Mouse (Mus musculus): ENCODE data around the gene Acta2.
"Not testable (repeated sequence)": the region's sequence is repeated elsewhere in the genome, so short reads cannot be mapped to it uniquely, and the experiment has no call there.

The Acta2 gene

DNA sequence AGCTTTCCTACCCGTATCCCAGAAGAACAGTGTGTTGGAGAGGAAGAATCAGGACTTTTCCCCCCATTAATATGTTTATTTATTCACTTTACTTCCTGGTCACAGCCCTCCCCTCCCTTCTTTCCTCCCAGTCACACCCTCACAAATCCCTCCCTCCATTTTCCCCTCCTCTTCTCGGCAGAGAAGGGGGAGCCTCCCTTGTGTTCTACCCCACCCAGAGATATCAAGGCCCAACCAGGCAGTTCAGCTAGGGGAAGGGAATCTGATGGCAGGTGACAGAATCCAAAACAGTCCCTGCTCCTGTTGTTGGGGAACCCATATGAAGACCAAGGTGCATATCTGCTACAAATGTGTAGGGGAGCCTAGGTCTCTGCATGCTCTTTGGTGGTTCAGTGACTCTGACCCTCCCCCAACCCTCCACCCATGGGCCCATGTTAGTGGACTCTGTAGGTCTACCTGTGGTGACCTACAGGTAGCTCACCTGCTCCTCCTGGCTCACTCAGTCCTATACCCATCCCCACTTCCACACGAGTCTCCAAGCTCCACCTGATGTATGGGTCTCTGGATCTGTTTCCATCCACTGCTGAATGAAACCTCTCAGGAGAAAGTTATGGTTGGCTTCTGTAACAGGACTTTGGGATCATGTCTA, 34.5 kb downstream of the Acta2 start:
- no peak for DNase-seq (ENCODE audit: low spot score)

DNA sequence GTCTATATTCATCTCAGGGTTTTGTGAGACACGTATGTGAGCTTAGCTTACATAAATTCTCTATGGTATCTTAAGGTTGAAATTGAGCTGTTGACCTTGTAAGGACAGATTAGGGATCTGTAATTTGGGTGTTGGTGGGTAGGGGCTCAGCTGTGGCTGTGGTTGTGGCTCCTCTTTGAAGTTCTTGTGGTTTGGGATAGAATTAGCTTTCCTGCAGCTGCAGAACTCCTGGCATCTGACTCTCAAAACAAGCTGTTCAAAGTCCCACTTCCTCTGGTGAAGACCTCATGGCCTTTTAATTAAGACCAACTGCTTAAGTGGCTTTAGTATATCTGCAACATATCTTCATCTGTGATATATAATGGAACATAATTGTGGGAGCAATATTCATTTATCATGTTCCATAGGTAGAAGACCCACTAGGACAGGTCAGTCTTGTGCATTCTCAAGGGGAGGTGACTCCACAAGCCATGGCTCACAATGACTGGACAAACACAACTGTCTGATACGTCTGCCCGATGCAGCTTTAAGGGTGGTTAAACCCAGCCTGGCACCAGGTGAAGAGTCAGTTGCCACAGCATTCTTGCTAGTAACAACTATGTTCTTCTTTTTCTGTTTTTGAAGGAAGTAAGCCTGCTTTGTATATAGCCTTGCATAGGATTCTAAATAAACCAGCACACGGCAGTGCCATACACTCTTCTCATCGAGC, 36.0 kb downstream of the Acta2 start:
- DNase-seq (ENCODE audit: low spot score), result no peak

DNA sequence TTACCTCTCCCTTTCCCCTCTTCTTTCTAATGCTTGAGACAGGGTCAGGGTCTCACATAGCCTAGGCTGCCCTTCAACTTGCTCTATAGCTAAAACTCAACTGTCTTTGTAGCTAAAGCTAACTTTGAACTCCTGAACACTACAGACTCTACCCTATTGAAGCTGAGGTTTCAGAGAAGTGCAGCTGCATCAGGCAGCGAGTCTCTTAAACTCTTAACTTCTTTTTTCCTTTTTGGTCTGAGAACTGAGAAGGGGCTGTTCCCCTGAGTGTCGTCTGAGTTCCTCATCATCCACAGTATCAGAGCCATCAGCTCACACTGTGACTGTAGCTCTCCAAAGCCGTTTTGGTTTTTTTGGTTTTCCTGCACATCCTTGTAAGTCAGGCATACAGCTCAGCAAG, 37.6 kb downstream of the Acta2 start:
- no peak for DNase-seq (ENCODE audit: low spot score)

DNA sequence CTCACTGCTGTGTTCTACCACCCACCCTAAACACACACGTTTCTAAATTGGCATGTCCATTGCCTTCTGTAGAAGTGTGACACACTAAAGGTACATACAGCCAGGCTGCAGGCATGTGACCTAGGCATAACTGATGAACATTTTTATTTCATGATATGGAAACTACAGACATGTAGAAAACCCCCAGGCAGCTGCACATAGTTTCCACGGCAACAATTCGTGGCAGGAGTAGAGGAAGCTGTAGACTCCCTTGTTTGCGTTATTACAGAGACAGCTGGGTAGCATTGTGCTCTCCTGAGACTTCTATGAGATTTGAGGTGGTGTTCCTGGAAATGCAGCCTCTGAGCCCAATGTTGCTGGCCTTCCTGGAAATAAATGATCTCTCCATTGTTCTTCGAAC, 38.4 kb downstream of the Acta2 start:
- DNase-seq (ENCODE audit: low spot score), result no peak

DNA sequence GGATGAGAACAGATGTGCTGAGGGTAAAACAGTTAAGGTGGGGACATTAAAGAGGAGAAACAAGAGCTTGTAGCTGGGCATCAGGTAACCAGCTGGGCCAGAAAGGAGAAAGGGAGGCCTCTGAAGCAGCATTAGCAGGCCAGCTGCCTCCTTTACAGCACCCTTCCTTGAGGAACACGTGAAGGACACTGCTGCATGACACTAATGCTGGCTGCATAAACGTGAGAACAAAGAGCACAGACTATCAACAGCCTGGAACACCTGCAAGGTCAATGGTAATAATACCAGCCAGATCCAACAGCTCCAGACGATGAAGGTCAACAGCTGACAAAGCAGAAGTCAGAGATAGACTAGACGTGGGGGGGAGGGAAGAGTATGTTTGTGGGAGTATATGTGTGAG, 41.3 kb downstream of the Acta2 start:
- DNase-seq (ENCODE audit: low spot score), result no peak

DNA sequence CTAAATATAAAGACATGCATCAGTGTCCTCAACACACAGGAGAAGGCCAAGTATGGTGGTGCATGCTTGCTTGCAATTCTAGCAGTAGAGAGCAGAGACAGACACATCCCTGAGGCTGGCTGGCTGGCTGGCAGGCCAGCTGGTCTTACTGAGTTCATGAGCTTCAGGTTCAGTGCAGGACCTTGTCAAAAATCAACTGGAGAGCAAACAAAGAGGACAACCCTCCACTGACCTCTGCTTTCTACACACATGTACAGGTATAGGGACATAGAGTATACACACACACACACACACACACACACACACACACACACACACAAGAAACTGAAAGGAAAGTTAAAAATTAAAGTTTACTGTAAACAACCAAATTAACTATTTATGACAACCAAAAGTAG, 42.1 kb downstream of the Acta2 start:
- no peak for DNase-seq (ENCODE audit: low spot score)

DNA sequence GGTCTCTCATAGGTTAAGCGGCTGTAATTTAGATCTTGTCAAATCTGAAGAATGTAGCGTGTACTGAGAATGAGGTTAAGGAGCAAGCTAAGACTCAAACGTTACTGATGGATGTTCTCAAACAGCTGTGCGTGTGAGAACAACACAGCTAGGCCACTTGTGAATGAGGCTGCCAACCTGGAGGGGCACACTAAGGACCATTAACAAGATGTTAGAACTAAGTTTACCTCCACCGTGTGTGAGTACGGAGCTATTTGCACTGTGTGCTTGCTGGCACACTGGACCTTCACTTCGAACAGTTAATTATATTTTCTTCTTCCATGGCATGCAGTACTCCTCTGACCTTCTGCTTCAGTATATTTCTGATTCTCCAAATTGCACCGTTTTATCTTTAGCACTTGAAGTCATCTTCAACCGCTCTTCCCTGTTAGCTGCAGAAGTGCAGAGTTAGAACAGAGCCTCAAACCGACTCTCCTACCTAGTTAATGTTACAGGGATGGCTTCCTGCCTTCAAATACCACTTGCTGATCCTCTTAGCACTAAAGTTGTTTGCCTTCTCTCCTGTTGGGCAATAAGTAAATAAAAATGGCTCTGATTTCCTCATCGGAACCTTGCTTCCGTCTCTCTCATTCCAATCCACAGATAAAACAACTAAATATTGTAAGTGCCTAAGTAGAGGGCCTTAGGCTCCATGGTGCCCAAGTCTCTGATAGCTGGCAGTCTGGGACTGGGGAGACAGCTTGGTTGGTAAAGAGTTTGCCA, 42.7 kb downstream of the Acta2 start:
- DNase-seq (ENCODE audit: low spot score), result no peak

DNA sequence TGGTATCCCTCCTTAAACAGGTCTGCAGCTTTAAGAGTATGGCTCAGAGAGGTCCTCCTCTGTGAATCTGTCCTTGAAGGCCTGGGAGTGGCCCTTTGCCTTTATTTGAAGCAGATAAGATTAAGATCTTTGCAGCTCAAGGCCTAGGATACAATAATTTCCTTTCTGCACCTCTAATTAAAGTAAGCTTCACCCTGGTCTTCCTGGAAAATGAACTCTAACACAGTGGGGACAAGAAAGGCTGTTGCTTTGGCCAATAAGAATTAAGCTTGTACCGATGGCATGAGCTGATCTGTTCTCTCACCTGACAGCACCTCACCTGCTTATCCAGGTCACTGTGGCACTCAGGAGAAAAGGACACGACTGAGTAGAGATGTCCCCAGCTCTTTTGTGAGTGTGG, 44.5 kb downstream of the Acta2 start:
- DNase-seq (ENCODE audit: low spot score), result no peak

DNA sequence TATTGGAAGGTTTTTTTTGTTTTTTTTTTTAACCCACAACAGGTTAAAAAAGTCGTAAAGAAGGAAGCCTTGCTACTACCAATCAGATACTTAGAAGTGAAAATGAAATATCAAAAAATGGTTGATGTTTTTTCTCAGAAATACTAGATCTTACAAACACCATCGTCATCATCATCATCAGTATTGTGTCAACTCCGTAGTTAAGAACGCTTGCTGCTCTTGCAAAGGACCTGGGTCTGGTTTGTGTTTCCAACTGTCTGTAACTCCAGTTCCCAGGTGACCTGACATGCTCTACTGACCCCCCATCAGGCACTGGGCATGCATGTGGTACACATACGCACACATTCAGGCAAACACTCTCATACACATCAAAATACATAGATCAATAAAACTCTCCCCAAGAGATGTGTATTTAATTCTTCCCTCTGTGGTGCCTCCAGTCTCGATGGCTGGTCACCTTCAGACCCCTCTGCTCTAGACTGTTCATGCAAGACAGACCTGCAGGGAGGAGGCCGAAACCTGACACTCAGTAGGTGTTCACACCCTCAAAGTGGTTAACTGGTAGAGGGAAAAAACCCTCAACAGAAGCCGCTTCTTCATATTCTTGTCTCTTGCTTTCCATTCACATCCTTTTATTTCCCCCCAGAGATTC, 45.3 kb downstream of the Acta2 start:
- DNase-seq (ENCODE audit: low spot score), result no peak

DNA sequence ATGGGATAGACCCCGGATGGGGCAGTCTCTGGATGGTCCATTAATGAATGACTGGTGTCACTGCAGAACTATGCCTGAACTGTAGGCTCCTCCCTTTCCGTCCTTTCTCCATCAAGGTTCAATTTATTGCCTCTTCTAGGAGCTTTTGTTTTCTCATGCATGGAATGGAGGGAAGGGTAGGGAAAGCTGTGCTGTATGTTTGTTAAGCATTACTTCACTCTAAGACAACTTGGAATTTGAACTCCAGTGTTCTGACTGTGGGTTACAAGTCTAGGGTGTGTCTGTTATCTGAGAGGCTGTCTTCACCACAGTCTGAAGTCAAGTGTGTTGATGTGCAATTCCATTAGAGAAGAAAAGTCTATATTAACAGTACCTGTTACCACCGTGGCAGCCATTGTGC, 46.4 kb downstream of the Acta2 start:
- DNase-seq (ENCODE audit: low spot score), result no peak

DNA sequence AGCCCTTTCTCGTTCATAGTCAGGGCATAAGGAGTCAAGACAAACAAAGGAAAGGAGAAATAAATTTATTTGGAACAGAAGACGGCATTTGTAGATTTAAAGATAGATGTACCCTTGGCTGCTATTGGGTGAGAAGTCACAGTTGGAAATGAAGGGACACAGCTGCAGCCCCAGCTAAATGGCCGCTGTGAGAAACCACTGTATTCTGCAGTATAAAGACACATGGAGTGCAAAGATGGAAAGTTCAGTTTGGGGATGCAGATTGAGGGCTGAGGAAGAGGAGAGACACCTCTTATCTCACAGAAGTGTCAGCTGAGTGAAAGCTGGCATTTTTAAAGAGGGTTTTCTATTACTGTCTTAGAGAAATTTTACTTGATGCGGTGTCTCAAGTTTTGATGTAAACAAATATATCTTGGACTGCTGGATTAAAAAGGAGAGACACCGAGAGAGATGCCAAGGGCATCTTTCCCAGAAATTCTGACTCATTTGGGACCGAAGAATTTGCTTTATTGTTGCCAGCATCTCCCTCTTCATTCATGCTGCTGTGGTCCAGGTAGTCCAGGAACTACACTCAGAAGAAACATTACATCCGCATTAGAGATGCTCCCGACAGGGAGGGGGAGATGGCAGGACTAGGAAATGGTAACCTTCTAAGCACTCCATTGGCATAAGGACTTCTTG, 48.5 kb downstream of the Acta2 start:
- no peak for DNase-seq (ENCODE audit: low spot score)

DNA sequence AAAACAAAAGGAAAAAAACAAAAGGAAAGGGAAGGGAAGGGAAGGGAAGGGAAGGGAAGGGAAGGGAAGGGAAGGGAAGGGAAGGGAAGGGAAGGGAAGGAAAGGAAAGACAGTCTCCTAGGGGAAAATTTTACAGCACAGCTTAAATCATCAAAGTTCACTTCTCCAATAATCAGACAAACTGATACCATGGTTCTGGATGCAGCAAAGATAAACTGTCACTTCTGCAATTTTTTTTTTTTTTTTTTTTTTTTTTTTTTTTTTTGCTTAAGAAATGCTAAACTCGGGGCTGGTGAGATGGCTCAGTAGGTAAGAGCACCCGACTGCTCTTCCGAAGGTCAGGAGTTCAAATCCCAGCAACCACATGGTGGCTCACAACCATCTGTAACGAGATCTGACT, 49.3 kb downstream of the Acta2 start:
- not testable (repeated sequence) for DNase-seq (ENCODE audit: low spot score)

DNA sequence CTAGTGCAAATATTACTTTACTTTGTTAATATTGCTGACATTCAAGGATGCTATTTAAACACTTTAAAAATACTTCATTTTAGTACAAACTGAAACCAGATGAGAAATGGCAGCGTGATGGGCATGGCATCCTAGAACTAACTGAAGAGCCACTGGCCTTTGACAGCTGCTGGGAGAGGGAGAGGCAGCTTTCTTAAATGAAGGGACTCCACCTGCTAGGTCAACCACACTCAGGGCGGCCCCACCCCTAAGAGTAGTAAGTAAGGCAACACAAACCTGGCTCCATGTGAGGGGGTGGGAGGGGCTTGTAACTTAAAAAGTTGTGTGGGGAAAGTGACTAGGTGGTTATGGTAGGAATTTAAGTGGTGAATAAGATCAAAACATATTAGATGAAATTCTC, 52.7 kb downstream of the Acta2 start:
- DNase-seq (ENCODE audit: low spot score), result no peak

DNA sequence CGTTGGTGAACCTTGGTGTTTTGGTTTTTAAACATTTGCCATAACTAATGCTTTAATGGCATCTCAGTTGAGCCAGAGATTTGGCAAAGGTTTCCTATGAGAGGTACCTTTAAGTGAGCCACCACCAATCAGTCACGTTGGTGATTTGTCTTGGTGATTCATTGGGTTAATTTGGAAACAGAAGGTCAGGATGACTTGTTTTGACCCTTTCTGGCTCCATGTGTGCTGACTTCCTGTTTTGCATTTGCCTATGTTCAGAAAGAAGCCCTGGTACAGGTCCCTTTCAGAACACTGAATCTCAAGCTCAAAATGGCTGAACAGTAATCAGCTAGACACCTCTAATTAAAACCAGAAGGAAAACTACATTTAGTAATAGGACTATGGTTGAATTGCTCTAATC, 55.9 kb downstream of the Acta2 start:
- DNase-seq (ENCODE audit: low spot score), result no peak

DNA sequence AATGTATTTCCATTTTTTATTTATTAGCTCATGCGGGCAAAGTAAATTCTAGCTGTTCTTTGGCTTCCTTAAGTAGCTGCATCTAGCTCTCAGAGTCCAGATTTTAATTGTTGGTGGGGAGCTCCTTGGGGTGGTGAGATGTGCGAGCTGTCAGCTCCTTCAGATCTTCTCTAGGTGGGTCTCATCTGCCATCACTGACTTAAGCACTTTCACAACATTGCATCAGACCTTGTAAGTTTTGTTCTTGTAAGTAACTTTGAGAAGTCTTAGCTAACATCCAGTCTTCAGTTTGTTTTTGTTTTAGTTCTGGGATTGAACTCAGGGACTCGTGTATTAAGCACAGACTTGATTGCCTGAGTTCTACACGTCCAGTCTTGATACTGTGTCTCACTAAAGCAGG, 56.5 kb downstream of the Acta2 start:
- DNase-seq (ENCODE audit: low spot score), result no peak

DNA sequence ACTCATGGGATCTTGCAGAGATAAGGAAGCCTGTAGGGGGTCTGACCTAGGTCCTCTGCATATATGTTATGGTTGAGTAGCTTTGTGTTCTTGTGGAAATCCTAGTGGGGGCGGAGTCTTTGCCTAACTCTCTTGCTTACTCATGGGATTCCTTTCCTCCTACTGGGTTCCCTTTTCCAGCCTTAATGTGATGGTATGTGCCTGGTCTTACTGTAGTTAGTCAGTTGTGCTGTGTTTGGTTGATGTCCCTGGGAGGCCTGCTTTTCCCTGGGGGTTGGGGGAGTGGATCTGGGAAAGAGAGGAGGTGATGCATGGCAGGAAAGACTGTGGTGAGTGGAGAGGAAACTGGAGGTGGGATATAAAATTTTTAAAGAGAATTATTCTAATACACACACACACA, 57.3 kb downstream of the Acta2 start:
- DNase-seq (ENCODE audit: low spot score), result no peak

DNA sequence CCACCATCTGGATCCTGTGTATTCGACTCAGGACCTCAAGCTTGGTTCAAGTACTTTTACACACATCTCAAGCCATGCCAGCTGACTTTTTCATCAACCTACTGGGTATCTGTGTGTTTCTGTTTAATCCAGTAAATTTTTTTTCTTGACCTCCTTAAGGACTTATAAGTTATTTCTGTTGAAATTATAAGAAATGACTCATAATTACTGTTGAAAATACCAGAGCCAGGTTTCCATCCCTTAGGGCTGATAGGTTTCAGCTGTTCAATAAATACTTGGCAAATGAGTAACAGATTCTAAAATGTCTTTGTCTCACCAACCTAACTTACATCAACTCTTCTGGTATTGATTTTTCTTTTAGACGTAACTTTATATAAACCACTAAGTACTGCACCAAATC, 60.4 kb downstream of the Acta2 start:
- DNase-seq (ENCODE audit: low spot score), result no peak

DNA sequence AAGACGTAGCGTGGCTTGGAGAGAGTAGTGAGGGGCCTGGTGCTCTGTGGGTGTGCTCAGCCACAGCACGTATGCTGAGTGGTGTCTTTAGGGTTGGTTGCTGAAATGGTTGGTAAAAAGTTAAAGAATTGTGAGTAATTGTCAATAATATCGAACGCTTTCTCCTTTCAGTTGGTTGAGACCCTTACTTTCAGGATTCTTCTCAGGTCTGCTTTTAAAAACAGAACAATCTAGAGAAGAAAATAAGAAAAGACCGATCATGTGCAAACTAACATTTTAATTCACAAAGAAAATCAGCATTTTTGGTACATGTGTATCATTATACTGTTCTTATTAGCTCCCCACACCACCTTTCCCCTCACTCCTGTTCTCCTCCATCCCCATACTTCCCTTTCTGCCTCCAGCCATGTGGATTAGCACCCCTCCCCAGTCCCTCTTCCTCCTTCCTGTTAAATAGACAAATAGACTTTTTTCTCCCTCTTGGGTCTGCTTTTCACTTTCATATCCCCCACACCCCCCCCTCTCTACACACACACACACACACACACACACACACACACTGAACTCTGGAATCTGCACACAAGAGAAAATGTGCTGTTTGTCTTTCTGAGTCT, 61.2 kb downstream of the Acta2 start:
- no peak for DNase-seq (ENCODE audit: low spot score)

DNA sequence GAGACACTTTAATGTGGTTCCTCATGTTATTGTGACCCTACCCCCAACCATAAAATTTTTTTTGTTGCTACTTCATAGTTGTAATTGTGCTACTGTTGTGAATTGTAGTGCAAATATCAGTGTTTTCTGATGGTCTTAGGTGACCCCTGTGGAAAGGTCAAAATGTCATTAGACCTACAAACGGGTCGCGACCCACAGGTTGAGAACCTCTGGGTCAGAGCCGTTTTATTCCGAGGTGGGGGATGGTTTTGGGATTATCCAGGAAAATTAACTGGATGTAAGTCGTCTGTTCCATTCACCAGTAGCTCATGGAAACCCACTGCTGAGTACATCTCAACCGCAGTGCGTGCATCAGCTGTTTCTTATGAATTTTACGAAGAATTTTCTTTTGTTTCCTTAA, 61.7 kb downstream of the Acta2 start:
- DNase-seq (ENCODE audit: low spot score), result no peak

DNA sequence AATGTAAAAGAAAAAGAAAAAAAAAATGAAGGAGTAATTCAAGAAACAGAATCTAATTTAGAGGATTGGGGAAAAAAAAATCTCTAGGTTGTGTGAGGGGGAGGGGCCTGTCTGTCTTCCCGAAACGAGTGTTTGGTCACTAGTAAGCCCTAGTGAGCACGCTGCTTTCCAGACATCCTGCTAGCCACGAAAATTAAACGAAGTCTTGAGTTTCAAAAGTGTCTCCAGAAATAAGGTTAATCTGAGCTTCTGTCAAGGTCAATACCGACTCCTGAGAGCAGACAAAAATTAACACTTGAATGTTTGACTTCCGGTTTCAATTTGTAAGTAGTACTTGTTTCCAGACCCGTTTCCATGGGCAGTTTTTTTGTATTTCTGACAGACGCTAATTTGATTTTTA, 62.2 kb downstream of the Acta2 start:
- DNase-seq (ENCODE audit: low spot score), result peak; percentile 49

DNA sequence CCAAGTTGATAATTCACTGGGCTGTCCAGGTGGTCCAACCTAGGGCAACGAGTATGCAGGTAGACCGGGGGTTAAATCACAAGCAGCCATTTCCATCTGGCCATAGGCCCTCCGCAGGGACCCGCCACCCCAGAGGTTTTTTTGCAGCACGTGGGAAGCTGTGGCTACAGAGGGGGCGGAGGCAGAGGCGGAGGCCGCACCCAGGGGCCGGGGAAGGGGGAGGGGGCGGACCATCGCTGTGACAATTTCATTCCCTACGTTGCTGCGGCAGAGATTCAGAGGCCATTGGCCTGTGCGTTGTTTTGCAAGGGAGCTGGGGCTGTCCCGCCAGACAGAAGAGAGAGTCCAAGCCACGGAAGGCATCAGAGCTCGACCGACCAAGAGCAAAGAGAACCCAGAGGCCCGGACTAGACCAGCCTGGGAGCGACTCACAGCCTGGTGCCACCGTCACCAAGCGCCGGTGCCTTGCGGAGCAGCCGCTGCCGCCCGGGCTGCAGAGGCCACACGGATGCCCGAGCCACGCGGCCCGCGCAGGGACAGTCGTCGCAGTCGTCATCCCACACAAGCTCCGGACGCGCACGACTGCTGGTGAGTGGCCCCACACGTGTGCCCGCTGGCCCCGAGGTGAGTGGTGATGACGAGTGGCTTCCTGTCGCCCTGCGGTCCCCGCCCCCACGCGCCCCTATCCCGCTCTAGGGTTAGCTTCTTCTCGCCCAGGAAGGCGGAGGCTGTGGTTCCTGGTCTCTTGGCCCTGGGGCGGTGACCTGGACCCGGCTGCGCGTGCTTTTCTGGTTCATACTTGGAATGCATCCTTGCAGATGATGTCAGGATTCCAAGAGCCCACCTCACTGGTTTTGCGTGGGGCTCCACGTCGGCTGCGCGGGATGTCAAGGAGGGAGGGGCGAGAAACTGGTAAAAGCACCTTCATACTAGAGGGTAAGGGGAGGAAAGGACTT, 63.1 kb downstream of the Acta2 start, which contains the start of gene Stambpl1:
Stambpl1 (plus strand) TSS at position 222 of the 956 bp plus-strand sequence.
- peak; percentile 71 for DNase-seq (ENCODE audit: low spot score)
